Mouse (Mus musculus) forebrain, embryonic 10.5 days (tissue): Measurements from ENCODE around the gene Slc22a5. TPM values are rescaled to one million over a fixed set of nuclear protein-coding genes. Genes with fewer than 3 reads are reported as not detected.
"Not testable (repeated sequence)": the region's sequence is repeated elsewhere in the genome, so short reads cannot be mapped to it uniquely, and the experiment has no call there.

Experiments
- DNase-seq: peaks from one replicate; pipeline ENCODE4 v3.0.0-alpha.2; 2017; ENCODE audit warnings: low spot score; ENCODE audit errors: extremely low spot score
- H3K27ac ChIP-seq: fragments of 300-500 bp; sonication (generic); 2 replicates; pipeline ENCODE4 v1.5.1; 2016; ENCODE audit warnings: mild to moderate bottlenecking
- H3K27me3 ChIP-seq: fragments of 300-500 bp; sonication (generic); 2 replicates; pipeline ENCODE4 v1.6.1; 2016; ENCODE audit warnings: mild to moderate bottlenecking; ENCODE audit not compliant: poor library complexity, severe bottlenecking
- H3K36me3 ChIP-seq: fragments of 300-500 bp; sonication (generic); replicated peaks from 2 replicates; pipeline ENCODE4 v1.6.1; 2016; ENCODE audit warnings: mild to moderate bottlenecking, moderate library complexity
- H3K4me1 ChIP-seq: fragments of 300-500 bp; sonication (generic); 2 replicates; pipeline ENCODE4 v1.6.1; 2016
- H3K4me3 ChIP-seq: fragments of 300-500 bp; sonication (generic); 2 replicates; pipeline ENCODE4 v1.5.1; 2016; ENCODE audit warnings: mild to moderate bottlenecking, moderate library complexity
- H3K9me3 ChIP-seq: fragments of 300-500 bp; sonication (generic); 2 replicates; pipeline ENCODE4 v1.6.1; 2016; ENCODE audit warnings: mild to moderate bottlenecking, moderate library complexity
- WGBS: fragments of 180-500 bp; shearing (Covaris S2); methylation state at CpG from one replicate; pipeline ENCODE4 v1.1.7; 2016; 5-methylcytosine and 5-hydroxymethylcytosine counted together
- polyA plus RNA-seq: library from polyadenylated mRNA; unstranded; fragments of >200 nt; fragmentation: Nextera tagmentation; extraction: Ambion mirVana; gene quantifications from 2 replicates; pipeline ENCODE4 v1.2.1, GENCODE M21; 2016

Gene Slc22a5
- polyA plus RNA-seq, 1 experiment from 2014 or later: 7.7 TPM

DNA sequence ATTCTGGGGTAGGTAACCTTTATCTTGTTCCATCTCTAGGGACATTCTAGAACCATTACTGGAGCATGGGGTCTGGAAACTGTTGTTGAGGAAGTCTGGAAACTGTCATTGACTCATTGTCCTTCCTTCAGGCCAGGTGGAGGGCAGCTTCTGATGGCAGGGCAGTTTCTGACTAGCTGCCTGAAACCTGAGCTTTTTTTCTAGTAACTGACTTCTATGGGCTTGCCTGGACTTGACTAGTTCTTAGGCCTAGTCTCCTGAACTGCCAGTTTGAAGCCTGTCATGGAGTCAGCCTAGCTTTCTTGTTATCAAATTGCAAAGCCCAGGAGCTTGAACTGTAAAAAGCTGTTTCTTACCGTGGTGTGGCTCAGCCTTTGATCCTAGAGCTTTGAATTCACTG is 9.5 kb upstream of the Slc22a5 start:
- Histone ChIP-seq H3K4me3 (no peak overlapping the region), H3K27ac (no peak overlapping the region), H3K27me3 (no peaks in the 10 kb centered on the region), H3K9me3 (no peaks in the 10 kb centered on the region), H3K36me3 (no peaks in the 10 kb centered on the region), H3K4me1 (peaks cover 17% of the 10 kb centered on the region)
- no peak for DNase-seq
- 67% methylated on average over 1 of the region's 1 CpGs for WGBS

DNA sequence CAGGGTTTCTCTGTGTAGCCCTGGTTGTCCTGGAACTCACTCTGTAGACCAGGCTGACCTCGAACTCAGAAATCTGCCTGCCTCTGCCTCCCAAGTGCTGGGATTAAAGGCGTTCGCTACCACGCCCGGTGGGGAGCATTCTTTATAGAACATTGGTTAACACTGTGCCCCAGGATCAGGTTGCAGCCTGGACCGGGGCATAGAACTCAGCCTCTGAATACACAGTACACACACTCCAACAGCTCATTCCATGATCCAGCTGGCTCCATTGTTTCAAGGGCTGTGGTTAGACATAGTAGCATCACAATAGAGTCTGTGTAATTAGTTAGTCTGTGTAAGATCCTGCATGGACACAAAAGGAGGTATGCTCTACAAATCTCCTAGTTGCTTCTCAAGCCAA is 8.5 kb upstream of the Slc22a5 start:
- Histone ChIP-seq H3K27ac (no peak overlapping the region), H3K9me3 (no peaks in the 10 kb centered on the region), H3K4me3 (no peak overlapping the region), H3K4me1 (peaks cover 17% of the 10 kb centered on the region), H3K27me3 (no peaks in the 10 kb centered on the region), H3K36me3 (no peaks in the 10 kb centered on the region)
- WGBS: 91% methylated on average over 6 of the region's 6 CpGs
- DNase-seq: no peak

DNA sequence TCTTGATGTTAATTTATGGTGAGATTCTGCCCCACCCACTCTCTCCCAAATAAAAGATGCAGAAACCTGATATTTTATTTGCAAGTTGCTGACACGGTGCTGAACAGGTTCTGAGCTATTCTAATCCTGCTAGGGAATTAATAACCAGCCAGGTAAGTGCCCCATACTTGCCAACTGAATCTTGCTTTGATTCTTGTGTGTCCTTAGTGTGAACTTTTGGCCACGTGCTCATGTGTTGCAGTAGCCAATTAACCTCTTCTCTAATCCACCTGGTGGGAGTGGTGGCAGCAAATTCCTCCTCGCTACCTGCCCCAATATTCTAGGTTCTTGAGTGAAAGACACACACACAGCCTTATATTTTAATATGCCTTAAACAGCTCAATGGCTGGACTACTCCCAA is 7.5 kb upstream of the Slc22a5 start:
- Histone ChIP-seq H3K4me3 (no peak overlapping the region), H3K4me1 (peaks cover 8% of the 10 kb centered on the region), H3K27ac (no peak overlapping the region), H3K27me3 (no peaks in the 10 kb centered on the region), H3K36me3 (no peaks in the 10 kb centered on the region), H3K9me3 (no peaks in the 10 kb centered on the region)
- DNase-seq: no peak
- 67% methylated on average over 3 of the region's 3 CpGs for WGBS

DNA sequence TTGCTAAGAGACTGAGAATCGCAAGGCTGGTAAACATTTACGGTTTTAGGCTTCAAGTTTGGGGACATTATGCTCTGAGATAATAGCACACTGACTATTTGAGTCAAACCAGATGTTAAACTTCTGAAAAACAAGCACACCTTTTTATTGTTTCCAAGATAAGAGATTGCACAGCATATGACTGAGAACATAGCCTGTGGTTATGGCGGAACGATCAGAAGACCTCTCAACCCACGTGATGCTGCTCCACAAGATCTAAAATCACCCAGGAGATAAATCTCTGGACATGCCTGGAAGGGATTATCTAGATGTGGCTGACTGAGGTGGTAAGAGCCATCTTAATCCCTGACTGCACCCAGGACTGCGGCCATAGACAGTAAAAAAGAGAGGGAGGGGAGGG is 5.5 kb upstream of the Slc22a5 start:
- Histone ChIP-seq H3K27me3 (no peaks in the 10 kb centered on the region), H3K9me3 (no peaks in the 10 kb centered on the region), H3K27ac (no peak overlapping the region), H3K36me3 (no peaks in the 10 kb centered on the region), H3K4me1 (0 out of 2 replicates have a peak, but pooled peaks cover 4% of the 10 kb centered on the region), H3K4me3 (no peak overlapping the region)
- DNase-seq: no peak
- 77% methylated on average over 6 of the region's 6 CpGs for WGBS

DNA sequence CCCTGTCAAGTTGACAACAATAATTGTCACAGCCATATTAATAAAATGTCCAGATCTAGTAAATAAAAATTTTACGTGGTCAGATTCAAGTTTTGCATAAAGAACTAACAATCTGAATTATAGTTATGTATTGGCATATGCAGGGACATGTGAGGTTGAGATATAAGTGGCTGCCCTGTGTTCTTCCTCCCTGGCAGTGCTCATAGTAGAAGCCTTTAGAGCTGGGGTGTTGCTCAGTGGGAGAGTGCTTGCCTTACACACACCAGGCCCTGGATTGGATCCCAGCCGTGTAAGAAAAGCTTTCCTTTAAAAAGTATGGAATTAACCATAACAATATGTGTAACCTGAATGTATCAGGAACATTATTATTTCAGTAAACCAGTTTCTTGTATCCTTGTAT is 2.0 kb upstream of the Slc22a5 start:
- no peaks in the 10 kb centered on the region for H3K36me3 ChIP-seq
- no peak overlapping the region for H3K27ac ChIP-seq
- H3K4me3 ChIP-seq: no peak overlapping the region
- peaks cover 13% of the 10 kb centered on the region for H3K27me3 ChIP-seq
- 73% methylated on average over 2 of the region's 2 CpGs for WGBS
- no peak for DNase-seq
- H3K4me1 ChIP-seq: peaks cover 31% of the 10 kb centered on the region
- no peaks in the 10 kb centered on the region for H3K9me3 ChIP-seq

DNA sequence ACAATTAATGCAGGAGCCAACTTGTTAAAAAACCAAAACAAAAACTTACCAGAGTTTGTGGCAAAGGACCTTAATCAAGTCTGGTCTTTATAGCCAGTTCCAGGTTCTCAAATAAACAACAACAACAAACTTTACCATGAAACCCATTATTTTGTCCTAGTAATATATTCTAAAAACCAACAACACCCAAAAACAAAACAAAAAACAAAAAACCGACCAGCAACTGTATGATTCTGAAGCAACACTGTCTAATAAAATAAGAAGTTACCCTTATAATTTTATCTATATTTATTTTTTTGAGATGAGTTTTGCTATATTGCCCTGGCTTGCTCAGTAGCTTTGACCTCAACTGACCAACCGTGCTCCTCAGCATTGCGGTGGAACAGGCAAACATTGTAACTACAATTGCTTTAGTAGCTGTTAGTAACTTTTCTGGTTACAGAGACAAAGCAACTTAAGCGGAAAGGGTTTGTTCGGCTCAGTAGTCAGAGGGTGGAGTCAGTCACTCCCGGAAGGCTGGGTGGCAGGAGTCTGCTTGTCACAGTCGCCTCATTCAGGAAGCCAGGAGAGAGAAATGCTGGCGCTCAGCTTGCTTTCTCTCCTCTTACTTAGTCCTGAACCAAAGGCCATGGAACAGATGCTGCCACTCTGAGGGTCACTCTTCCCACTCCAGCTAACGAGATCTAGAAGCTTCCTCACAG is 1.4 kb upstream of the Slc22a5 start:
- no peaks in the 10 kb centered on the region for H3K9me3 ChIP-seq
- H3K27me3 ChIP-seq: peaks cover 13% of the 10 kb centered on the region
- H3K4me1 ChIP-seq: peaks cover 35% of the 10 kb centered on the region
- no peak overlapping the region for H3K4me3 ChIP-seq
- no peaks in the 10 kb centered on the region for H3K36me3 ChIP-seq
- no peak overlapping the region for H3K27ac ChIP-seq
- 51% methylated on average over 9 of the region's 9 CpGs for WGBS
- peak; percentile 19 for DNase-seq

DNA sequence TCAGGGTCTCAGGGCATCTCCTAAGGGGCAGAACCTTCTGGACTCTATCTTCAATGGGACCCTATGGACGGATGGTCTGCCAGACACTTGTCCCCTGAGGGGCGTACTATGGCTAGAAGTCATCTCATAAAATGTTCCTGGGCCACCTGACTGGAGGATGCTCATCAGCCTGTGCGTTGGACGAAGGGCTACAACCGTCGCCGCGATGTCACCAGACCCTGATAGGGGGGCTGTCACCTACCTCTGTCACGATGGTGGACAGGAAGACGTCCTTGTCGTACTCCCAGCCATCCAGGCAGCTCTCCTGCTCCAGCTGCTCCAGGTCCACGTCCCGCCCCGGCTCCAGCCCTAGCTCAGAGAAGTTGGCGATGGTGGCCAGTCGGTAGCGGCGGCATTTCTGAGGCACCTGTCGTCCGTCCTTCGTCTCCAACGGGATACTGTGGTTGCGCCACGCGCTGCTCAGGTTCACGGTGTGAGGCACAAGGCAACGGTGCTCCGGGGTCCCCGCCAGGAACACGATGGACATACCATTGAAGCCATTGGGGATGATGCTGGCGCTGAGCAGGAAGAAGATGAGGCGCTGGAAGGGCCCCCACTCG is 455 bp downstream of the Slc22a5 start:
- H3K27ac ChIP-seq: peak overlapping the region; percentile 87
- 2% methylated on average over 33 of the region's 33 CpGs for WGBS
- H3K9me3 ChIP-seq: no peaks in the 10 kb centered on the region
- peaks cover 35% of the 10 kb centered on the region for H3K4me1 ChIP-seq
- H3K27me3 ChIP-seq: peaks cover 13% of the 10 kb centered on the region
- 0 out of 2 replicates have a peak, but pooled peaks cover 3% of the 10 kb centered on the region for H3K36me3 ChIP-seq
- peak overlapping the region; percentile 68 for H3K4me3 ChIP-seq
- no peak for DNase-seq

DNA sequence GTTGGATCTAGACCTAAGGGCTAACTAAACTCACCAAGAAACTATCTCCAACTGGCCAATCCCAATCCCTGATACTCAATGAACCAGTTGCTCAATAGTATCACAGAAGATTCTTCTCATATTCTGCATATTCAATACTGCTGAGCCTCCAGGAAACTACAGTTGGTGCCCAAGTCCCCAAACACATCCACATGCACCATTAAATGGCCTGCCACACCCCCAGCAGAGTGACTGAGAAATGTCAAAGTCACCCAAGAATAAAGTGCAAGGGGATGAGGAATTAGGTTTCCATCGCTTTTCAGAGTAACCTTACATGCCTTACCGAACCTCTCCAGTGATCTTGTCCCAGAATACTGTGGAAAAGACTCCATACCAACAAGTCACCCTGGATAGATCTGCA is 1.2 kb downstream of the Slc22a5 start:
- no peak for DNase-seq
- peak overlapping the region; percentile 68; the same call in 1 of the 2 replicates for H3K4me3 ChIP-seq
- peaks cover 13% of the 10 kb centered on the region for H3K27me3 ChIP-seq
- WGBS: 96% methylated on average over 2 of the region's 2 CpGs
- H3K36me3 ChIP-seq: 0 out of 2 replicates have a peak, but pooled peaks cover 3% of the 10 kb centered on the region
- peaks cover 35% of the 10 kb centered on the region for H3K4me1 ChIP-seq
- no peaks in the 10 kb centered on the region for H3K9me3 ChIP-seq
- no peak overlapping the region for H3K27ac ChIP-seq

DNA sequence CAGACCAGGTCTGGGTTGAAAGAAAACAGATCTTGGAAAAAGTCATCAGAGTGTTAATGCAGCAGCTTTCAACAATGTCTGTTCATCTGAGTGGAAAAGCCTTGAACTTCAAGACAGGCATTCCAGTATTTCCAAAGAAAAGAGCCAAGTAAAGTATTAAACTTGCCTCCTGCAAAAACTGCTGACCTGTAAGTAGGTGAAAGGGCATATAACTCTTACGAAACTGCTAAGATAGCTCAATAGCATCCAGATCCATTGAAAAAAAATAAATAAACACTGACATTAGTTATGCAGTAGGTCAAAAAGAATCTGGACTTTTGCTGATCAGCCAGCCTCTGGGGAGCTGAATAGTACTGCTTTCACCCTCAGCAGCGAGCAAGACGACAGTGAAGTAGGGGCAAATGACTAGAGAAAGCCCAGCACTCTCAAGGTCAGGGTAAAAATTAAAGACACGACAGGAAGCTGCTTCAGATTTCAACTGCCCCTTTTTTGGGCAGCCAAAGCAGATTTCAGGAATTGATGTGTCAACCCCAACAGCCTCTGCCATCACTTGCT is 2.3 kb downstream of the Slc22a5 start:
- Histone ChIP-seq H3K9me3 (no peaks in the 10 kb centered on the region), H3K27ac (no peak overlapping the region), H3K36me3 (0 out of 2 replicates have a peak, but pooled peaks cover 10% of the 10 kb centered on the region), H3K4me1 (peaks cover 35% of the 10 kb centered on the region), H3K27me3 (peaks cover 13% of the 10 kb centered on the region), H3K4me3 (no peak overlapping the region)
- no peak for DNase-seq
- WGBS: 78% methylated on average over 4 of the region's 4 CpGs

DNA sequence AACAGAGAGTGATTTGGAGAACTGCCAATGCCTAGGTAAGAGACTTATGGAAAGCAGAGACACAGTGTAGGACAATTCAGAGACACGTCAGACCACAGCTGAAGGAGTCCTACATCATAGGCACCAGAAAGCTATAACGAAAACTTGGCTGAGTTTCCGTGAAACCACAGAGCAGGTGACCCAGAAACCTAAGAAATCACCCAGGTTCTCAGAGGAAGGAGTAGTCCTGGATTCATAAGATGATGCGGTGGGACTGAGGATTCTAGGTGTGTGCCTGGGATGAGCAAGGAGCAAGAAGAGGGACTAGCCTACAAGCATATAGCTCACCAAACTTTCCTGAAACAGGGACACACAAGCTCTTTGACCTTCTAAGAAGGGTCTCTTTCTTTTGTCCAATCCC is 3.2 kb downstream of the Slc22a5 start:
- H3K4me3 ChIP-seq: no peak overlapping the region

DNA sequence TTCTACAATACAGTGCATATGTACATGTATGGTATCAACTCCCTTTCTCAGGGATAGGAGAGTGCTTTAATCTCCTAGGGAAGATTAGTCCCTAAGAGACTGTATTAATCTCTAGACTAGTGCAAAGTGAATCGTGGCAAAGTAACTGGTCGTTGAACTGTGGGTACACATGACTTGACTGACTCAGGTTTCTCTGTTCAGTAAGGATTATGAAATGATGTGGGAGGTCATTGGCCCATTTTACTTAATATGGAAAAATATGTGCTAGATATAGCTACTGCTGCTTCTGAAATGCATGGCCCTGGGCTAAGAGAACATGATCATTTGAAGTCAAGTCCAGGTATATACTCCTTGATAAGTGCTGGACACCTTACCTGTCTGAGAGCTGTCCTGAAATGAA is 8.2 kb downstream of the Slc22a5 start:
- Histone ChIP-seq H3K36me3 (0 out of 2 replicates have a peak, but pooled peaks cover 13% of the 10 kb centered on the region), H3K4me1 (peaks cover 2% of the 10 kb centered on the region), H3K9me3 (no peaks in the 10 kb centered on the region), H3K27me3 (no peaks in the 10 kb centered on the region), H3K27ac (no peak overlapping the region), H3K4me3 (no peak overlapping the region)
- DNase-seq: no peak
- WGBS: 94% methylated on average over 2 of the region's 2 CpGs

More for the DNA sequence above, 3.2 kb downstream of the Slc22a5 start:
- WGBS: 94% methylated on average over 4 of the region's 4 CpGs
- no peak for DNase-seq
- Histone ChIP-seq H3K36me3 (0 out of 2 replicates have a peak, but pooled peaks cover 10% of the 10 kb centered on the region), H3K27me3 (peaks cover 13% of the 10 kb centered on the region), H3K4me1 (peaks cover 35% of the 10 kb centered on the region), H3K9me3 (no peaks in the 10 kb centered on the region), H3K27ac (no peak overlapping the region)

DNA sequence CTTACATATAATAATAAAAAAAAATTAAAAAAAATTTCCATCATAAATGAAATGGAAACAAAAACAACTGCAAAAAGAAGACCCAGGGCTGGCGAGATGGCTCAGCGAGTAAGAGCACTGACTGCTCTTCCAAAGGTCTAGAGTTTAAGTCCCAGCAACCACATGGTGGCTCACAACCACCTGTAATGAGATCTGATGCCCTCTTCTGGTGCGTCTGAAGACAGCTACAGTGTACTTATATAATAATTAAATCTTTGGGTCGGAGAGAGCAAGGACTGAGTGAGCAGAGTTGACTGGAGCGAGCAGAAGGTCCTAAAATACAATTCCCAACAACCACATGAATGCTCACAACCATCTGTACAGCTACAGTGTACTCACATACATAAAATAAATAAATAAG is 13.4 kb downstream of the Slc22a5 start:
- DNase-seq, H3K4me1 ChIP-seq, H3K27ac ChIP-seq, H3K4me3 ChIP-seq, H3K36me3 ChIP-seq, H3K27me3 ChIP-seq, H3K9me3 ChIP-seq: not testable (repeated sequence)
- WGBS: 86% methylated on average over 5 of the region's 5 CpGs

DNA sequence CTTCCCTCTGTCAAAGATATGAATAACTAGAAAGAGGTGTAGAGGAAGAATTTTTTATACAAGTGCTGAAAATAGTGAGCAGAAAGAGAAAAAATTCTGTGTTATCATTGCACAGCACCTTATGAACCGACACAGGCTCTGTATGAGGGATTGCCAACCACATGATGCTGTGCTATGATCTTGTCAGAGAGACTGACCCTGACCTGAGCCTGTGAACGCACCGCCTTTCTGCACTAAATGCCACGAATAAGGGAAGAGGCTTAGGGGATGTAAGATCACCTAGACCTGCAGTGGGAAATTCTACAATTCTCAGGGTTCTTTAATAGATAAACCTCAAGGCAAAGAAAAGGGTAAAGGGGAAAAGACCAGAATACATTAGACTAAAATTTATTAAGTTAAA is 15.0 kb downstream of the Slc22a5 start:
- no peak for DNase-seq

More for the DNA sequence above, 15.0 kb downstream of the Slc22a5 start:
- Histone ChIP-seq H3K27ac (no peak overlapping the region), H3K9me3 (no peaks in the 10 kb centered on the region), H3K27me3 (no peaks in the 10 kb centered on the region), H3K4me3 (no peak overlapping the region), H3K4me1 (no peaks in the 10 kb centered on the region), H3K36me3 (peaks cover 9% of the 10 kb centered on the region; the same call in 1 of the 2 replicates)
- 83% methylated on average over 4 of the region's 4 CpGs for WGBS
